Mouse (Mus musculus): ENCODE results near the gene Lrch1.

- TF ChIP-seq CTCF (conservative IDR thresholded peaks at IDR 0.05; ENCODE audit: low read length) = no peak
- no peak for TF ChIP-seq NANOG (IDR thresholded peaks at IDR 0.05; ENCODE audit: borderline replicate concordance, low read length)
- no peak for TF ChIP-seq POU5F1 (IDR thresholded peaks at IDR 0.05; ENCODE audit: borderline replicate concordance, low read length)
Measured at GRCm38 (mm10) chr14:74831653-74832052, 116.0 kb downstream of the Lrch1 start.

Data from E14TG2a.4 (cell line).